Mouse (Mus musculus) naive thymus-derived CD4-positive, alpha-beta T cell, adult 2 months (primary cell): ENCODE results near the gene Slc25a11.
A peak's percentile ranks its signal among the peaks of the same experiment; 100 is the strongest.

Experiments used
- DNase-seq: peaks from one replicate; pipeline ENCODE4 v3.0.0-alpha.2; 2011; ENCODE audit warnings: low read depth

Slc25a11 gene

DNA sequence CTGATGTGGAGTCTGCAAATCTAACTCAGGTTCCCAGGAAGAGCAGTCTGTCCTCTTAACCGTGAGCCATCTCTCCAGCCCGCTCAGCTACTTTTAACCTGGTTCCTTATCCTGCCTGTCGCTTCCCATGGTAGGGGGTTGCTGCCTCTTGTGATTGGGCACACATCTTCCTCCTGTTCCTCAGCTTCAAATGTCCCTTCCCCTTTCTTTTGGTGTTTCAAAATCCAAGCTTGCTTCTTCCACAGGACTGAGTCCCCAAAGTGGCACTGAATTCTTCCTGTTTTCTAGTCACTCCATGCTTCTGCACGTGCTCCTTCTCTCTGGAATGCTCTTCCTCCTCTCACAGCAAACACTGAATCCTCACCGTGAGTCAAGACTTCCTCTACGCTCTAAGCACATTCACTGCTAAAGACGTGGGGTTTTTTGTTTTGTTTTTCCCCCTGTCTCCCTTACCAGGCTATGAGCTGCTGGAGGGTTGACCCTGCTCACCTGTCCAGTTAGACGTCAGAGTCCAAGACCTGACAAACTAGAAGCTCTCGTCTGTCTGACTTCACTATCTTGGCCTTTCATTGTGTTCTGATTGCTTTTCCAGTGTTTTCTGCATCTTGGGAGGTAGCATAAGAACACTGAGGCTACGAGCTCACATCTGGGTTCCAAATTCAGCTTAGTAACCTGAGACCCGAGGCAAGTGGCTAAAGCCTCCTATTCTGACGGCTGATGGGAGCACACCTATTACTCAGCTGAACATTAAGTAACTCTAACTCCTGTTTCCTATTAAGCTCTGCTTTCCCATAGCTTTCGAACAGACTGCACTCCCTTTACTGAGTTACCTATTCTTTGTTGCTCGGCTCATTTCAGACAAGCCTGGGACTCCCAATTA is 20.2 kb upstream of the Slc25a11 start:
- DNase-seq: peak; percentile 24

DNA sequence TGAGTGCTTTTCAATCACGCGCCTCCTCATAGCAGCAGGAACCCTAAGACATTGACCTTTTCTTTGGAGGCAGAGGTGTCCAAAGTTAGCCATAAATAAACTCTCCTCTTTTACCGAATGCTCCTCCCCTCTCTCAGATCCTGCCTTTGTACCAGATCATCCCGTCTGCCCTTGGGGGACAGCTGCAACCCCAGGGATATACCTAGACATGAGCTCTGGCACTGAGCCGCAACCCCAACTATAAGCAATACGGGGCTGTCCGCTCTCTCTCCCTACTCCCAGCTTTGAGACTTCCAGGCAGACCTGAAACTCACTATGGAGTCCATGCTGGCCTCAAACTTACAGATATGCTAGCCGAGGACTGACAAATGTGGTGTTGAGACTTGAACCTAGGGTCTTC is 19.4 kb upstream of the Slc25a11 start:
- DNase-seq: no peak

DNA sequence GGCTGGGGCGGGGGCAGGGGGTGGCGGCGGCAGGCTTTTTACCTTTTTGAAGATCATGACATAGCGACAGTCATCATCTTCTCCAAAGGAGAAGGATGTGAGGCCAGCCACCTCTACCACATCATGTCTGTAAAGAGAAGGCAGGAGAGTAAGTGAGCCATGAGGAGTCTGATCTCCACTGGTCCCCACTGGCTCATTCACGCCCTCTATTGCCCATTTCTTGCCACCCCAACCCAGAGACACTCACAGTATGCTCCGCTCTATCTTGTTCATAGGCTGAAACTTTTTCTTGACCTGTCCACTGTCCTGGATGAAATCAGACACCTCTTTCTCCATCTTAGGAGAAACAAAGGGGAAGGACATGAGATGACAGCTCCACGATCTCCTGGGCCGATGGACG is 17.5 kb upstream of the Slc25a11 start:
- DNase-seq: peak; percentile 27

DNA sequence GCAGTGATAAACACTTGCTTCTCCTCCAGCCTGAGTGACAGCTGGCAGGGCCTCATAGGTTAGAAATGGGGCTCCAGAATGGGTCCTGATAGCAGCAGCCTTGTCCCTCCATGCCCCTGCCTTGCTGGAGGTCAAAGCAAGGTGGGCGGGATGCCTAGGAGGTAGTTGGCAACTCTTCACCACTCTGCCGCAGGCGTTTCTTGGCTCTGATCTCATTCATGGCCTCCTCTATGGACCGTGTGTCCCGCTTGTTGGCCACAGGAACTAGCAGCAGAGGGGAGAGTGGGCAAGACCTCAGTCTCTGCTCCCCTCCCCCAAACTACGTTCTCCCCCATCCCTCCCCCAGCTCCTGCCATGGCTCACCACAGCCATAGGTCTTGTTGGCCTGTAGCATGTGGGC is 16.7 kb upstream of the Slc25a11 start:
- no peak for DNase-seq

DNA sequence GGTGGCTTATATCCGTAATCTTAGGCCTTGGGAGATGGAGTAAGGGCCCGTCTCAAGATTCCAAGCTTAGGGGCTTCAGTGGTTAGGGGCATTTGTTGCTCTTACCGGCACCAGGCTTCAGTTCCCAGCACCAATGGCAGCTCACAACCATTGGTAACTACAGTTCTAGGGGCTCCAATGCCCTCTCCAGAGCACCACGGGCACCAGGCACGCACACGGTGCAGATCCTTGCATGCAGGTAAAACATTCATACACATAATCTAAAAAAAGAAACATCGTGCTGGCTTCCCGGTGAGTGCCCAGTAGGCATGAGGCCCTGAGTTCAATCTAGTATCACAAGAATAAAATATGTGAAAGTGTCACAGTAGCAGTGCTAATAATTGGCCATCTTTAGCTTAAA is 15.8 kb upstream of the Slc25a11 start:
- no peak for DNase-seq

DNA sequence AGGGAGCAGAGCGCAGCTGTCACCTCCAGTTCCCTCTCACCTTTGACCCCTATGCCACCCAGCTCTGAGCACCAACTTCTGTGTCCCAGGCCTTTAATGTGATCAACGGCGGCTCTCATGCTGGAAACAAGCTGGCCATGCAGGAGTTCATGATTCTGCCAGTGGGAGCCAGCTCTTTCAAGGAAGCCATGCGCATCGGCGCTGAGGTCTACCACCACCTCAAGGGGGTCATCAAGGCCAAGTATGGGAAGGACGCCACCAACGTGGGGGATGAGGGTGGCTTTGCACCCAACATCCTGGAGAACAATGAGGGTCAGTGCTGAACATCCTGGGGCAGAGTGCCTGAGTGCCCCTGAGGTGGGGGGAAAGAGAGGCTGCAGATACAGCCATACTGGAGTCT is 13.3 kb upstream of the Slc25a11 start:
- no peak for DNase-seq

DNA sequence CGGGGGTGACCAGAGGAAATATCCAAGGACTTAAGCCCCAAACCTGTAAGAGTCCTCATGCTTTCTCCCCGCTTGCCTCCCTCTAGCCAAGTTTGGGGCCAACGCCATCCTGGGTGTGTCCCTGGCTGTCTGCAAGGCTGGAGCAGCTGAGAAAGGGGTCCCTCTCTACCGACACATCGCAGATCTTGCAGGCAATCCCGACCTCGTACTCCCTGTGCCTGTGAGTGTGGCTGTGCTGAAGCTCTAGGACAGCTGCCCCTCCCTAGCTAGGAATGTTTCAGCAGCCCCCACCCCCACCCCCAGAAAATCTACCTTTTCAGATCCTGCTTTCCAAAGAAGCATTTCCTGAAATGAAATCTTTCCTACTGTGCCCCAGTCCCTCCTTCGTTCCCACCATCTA is 11.7 kb upstream of the Slc25a11 start:
- no peak for DNase-seq

DNA sequence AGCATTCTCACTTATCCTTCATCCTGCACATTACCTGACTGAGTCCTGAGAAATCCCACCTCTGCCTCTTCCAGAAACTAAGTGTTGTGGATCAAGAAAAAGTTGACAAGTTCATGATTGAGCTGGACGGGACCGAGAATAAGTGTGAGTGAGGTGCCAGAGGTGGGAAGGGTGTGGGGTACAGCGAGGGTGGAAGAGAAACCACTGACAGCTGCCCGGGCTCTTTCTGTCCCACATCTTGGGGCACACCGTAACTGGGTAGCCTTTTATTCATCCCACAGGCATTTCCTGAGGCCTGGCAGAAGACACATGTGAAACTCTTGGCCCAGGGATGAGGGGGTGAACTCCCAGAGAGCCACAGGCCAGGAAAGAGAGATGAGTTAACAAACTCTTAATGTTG is 11.2 kb upstream of the Slc25a11 start:
- no peak for DNase-seq

DNA sequence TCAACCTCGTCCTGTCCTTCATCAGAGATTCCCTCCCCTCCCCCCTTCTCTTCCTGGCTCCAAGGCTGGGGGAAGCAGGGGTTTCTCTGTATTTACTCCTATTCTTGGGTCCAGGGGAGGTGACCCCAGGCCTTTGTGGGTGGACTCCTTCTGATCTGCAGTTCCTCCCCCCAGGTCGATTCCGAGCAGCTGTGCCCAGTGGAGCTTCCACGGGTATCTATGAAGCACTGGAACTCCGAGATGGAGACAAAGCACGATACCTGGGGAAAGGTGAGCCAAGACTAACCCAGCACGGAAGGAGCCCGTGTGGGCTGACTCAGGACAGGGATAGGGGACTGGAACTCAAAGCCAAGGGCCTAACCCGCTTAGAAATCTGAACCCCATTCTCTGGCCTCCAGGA is 10.7 kb upstream of the Slc25a11 start:
- DNase-seq: no peak

DNA sequence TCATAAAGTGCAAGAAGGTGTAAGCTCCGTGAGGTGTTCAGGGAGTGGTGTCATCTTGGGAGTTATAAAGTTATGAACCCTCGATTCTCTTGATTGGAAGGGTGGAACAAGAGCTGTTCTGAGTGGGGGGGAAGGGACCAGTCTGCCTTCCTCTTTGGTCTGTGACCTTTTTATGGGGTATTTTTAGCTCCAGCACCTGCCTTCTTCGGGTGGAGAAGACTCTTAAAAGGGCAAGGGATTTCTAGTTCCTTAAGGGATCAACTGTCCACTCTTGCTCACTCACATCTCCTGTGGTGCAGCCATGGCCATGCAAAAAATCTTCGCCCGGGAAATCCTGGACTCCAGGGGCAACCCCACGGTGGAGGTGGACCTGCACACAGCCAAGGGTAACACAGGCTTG is 10.3 kb upstream of the Slc25a11 start:
- no peak for DNase-seq

DNA sequence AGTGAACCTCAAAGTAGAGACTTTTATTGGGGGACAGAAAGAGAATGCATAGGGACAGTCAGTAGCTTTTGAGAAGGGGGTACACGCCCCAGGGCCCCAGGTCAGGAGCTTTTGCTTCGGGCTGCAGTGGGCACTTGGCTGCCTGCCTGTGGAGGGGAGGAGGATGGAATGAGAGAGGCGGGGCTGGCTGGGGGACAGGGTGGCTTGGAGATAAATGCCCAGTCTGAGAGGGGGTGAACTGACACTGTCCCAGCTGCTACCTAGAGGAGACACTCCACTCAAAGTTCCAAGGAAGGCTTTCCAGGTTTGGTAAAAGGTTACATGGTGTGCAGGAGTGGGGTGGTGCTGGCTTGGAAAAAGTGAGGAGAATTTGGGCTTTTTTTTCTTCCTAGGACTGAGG is 9.7 kb upstream of the Slc25a11 start, which contains the start of gene Eno3:
TSS of gene Eno3 (plus strand) at position 239 of the 400 bp plus-strand sequence.
- DNase-seq: no peak

DNA sequence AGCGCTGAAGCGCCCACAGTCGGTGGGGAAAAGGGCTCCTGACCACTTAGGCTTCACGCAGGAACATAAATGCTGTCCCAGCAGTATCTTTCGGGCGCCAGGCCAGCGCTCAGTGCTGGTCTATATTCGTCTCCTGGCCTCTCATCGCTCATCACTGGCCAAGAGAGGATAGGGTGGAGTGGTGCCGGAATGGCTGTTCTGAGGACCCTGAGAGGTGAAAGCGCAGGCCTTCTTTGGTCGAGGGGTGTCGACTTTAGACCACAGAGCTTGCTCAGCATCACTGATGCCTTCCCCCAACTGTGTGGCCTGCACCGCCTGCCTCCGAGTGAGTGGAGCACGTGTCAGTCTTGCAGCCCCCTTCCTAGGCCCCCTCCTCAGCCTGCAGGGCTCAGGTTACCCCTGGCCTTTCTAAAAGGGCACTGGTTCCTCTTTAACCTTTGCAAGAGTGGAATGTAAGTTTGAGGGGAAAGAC is 9.2 kb upstream of the Slc25a11 start:
- peak; percentile 37 for DNase-seq

DNA sequence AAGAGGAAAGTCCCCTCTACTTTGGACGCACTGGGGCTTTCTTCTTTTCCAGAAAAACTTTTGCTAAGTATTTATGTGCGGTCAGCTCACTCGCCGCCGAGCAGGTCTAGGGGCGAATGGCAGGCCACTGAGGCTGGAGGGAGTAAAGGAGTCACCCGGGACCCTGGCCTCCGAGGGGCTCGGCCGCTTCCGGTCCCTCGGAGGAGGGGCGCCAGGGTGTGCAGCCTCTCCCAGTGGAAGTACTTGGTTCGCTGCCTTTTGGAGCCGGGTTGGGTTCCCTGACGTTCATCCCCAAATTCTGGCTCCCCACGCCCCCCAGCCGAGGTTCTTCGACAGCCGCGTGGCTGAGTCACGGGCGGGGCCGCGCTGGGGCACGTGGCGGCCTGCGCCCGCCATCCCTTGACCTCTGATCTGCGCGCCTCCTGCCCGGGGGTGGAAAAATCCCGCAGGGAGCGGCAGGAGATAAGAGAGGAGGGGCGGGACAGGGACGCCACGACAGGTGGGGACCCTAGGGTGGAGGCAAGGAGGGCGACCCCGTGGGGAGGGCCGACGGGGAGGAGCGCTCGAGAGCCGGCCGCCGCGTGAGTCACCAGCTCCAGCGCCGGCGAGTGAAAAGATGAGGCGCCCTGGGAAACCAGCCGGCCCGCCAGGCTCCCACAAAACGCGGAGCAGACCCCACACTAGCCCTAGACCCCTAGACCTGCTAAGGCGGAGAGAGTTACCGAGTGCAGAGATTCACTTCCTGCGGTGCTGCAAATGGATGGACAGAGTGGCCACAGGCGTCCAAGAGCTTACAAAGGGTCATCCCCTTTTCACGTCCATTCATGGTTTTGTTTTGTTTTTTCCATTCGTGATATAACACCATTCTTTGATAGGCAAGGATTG is 8.5 kb upstream of the Slc25a11 start:
- no peak for DNase-seq

DNA sequence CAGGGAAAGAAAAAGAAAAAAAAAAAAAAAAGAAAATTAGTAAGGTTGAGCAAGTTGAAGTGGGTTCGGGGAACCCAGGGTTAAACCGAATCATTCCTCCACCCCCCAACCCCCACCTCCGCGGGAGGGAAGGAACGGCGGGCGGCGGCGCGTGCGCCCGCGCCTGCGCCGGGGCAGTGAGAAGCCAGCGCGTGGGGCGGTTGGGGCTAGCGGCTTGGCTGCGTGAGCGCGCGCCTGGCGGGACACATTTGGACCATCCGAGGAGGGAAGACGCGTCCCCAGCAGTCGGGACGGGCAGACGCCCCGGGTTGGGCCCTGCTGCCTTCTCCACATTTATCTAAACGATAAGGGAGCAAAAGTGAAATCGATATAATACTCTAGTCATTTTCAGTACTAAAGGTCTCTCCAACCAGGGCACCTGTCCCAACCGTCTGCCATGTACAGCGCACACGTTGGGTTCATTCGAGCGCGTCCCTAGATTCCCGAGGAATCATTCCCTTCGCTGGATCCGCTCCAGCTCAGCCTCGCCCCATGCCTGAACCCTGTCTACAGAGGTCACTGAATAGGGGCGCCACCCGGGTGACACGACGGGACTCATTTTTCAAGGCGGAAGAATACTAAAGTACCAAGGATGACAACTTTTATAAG is 7.8 kb upstream of the Slc25a11 start:
- DNase-seq: peak; percentile 88

DNA sequence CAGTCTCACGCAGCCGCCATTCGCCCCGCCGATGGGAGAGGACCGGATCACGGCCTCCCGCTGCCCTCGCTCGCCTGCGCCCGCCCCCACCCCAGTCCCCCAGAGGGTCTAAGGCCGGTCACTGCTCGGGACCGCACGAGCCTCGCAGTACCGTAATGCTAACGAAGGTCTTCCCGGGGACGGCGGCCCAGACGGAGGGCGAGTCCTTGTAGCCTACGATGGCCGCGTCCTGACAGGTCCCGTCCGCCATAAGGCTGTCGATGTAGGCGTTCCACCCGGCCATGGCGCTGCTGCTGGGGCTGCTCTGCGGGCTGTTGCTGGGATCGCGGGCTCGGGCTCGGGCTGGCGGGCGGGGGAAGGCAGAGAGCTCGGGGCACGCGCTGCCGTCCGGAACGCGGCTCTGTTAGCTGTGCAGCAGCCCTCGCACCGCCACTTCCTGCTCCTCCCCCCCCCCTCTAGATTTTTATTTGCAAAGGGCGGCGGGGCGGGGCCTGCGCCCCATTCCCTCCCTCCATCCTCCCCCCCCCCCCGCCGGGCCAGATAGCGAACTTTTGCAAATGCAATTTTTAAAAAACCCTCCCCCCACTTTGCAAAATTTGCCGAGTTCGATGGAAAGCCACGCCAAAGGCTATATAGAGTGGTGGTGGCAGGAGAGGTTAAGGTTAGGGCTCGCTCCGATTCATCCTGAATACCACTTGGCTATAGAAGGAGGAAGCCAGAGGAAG is 7.1 kb upstream of the Slc25a11 start, which contains the start of gene Pfn1:
TSS of gene Pfn1 (minus strand) at position 447 of the 725 bp plus-strand sequence.
- DNase-seq: peak; percentile 92

DNA sequence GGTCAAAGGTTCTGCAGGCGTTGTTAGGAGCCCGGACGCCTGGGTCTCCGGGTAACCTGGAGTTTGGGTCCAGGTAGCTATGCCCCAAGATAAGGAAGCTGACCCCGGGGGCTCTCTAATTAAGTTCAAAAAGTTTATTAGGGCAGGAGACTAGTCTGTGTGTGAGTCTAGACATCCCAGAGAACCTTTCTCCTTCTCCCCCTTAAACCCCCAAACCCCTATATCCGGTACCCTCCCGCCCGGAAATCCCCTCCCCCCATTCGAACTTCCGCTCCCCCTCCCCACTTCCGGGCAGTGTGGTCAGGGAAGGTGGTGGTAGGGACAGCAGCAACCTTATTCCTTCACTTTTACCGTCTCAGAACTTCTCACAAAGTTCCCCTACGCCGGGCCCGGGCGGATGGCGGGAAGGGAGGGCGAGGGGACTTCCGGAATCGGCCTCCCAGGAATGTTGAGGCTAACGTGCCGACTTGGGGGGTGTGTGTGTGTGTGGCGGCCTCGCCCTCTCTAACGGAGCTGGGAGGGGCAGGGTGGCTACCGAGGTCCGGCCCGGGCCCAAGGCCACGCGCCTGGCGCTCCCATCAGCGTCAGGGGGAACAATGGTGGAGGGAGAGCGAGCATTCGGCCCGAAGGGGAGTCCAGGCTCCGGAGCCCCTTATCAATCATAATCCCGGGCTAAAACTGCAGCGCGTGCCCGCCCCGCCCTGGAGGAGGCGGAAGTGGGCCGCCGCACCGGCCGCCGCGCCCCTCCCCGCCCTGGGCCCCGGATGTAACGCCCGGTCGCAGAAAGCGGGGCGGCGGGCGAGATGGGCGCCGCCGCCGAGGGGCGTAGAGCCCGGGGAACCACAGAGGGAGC is 6.3 kb upstream of the Slc25a11 start:
- peak; percentile 84 for DNase-seq

DNA sequence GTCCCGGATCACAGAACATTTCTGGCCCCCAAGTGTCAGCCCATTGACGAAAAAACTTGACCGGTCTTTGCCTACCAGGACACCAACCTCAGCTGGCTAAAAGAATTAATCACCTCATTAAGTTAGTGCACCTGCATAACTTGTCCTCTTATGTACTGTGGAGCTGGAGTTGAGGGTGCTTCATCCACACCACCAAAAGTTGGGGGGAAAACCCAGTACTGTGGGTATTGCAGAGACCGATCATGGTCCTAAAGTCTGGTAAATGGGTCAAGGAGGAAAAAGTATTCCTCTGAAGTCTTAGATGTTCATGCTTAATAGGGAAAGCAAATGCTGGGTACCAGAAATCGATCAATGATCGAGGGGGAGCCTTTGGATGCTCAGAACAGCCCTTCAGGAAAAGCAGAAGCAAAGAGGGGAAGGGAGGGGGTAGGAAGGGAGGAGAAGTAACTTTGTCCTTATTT is 5.6 kb upstream of the Slc25a11 start:
- peak; percentile 72 for DNase-seq

DNA sequence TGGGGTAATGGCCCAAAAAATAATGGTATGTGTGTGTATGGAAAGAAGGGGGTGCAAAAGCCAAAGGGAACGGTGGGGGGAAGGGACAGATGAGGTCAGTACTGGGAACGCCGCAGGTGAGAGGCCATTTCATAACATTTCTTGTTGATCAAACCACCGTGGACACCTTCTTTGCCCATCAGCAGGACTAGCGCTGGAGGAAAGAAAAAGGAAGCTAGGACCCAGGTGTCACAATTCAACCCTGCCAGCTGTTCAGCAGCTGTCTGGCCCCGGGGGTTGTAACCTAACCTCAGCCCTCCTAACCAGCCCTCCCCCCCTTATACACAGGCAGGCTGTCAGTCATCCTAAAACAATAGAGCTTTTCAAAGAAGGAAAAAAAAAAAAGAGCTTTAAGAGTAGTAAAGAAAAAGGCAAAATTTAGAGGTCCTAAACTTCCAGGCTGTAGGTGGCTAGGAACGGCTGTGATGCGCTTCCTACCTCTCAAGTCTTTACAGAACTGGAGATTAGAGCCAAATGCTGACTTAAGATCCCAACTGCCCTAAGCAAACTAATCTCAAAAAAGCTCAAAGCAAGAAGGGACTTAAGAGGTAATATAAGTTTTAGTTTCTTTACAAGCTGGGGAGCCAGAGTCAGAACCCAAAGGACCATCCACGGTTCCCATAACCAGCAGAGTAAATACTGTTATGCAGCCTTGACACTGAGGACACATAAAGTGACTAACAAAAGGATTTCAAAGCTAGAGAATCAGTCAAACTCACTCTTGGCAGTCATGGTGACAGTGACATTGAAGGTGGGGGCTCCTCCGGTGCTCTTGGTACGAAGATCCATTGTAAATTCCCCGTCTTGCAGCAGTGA is 5.0 kb upstream of the Slc25a11 start:
- DNase-seq: peak; percentile 59

DNA sequence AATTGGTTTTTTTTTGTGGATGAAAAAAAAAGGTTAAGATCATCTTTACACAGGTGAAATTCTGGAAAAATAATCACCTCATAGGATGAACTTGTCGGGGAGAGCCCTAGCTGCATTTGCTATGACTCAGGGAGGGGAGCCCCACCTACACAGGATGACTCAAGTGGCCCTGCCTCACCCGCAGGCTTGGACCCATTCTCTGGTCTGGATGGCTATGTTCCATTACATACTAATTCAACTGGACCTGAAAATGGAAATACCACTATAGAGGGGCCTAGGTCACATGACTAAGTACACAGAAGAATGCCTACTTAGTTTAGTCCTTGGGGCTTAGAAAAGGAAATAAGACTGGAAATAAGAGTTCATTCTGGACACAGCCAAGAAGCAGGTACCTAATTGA is 4.1 kb upstream of the Slc25a11 start:
- DNase-seq: peak; percentile 47
